Mouse (Mus musculus): ENCODE data around the gene Fndc11.

- TF ChIP-seq CTCF (IDR thresholded peaks at IDR 0.05; ENCODE audit: borderline replicate concordance, extremely low read depth, insufficient read depth, insufficient read length) (no peak), POLR2A (IDR thresholded peaks at IDR 0.05; ENCODE audit: borderline replicate concordance, extremely low read depth, insufficient read depth, insufficient read length, poor library complexity, severe bottlenecking) (no peak)
Measured at GRCm38 (mm10) chr2:181235681-181236566, 16.1 kb downstream of the Fndc11 start.
